Mouse (Mus musculus): ENCODE measurements around the gene Itgb2. TPM values are rescaled to one million over a fixed set of nuclear protein-coding genes. Genes with fewer than 3 reads are reported as not detected.
A peak's percentile ranks its signal among the peaks of the same experiment; 100 is the strongest.

Itgb2 gene
- 1.0 and 1.2 TPM in 2 replicates for polyA plus RNA-seq (2016; fragmentation: Nextera tagmentation; extraction: Ambion mirVana)

GRCm38 (mm10) chr10:77530140-77530539 is at the start of gene Itgb2:
TSS of gene Itgb2 (plus strand) at chr10:77530252.
- Histone ChIP-seq H3K4me1 (replicated peaks) (peaks cover 5% of the 10 kb centered on the region; the same call in 1 of the 2 replicates), H3K27ac (no peak within 1 kb of the TSS), H3K27me3 (ENCODE audit: insufficient read depth, poor library complexity, severe bottlenecking) (no peaks in the 10 kb centered on the region), H3K36me3 (no peaks in the 10 kb centered on the region), H3K9me3 (no peaks in the 10 kb centered on the region), H3K4me3 (no peak within 1 kb of the TSS)
- 74% methylated on average over 9 of the region's 9 CpGs for WGBS
- no peak for DNase-seq (ENCODE audit: low spot score)

GRCm38 (mm10) chr10:77481814-77482213 is 48.2 kb upstream of the Itgb2 start:
- DNase-seq (ENCODE audit: low spot score), result no peak
- Histone ChIP-seq H3K27me3 (ENCODE audit: insufficient read depth, poor library complexity, severe bottlenecking) (no peaks in the 10 kb centered on the region), H3K4me3 (no peak overlapping the region), H3K27ac (no peak overlapping the region), H3K9me3 (no peaks in the 10 kb centered on the region), H3K4me1 (replicated peaks) (0 out of 2 replicates have a peak, but pooled peaks cover 5% of the 10 kb centered on the region), H3K36me3 (peaks cover 15% of the 10 kb centered on the region)

GRCm38 (mm10) chr10:77484205-77484935 is 45.7 kb upstream of the Itgb2 start:
- Histone ChIP-seq H3K4me3 (no peak overlapping the region), H3K9me3 (no peaks in the 10 kb centered on the region), H3K4me1 (replicated peaks) (0 out of 2 replicates have a peak, but pooled peaks cover 5% of the 10 kb centered on the region), H3K36me3 (peaks cover 41% of the 10 kb centered on the region), H3K27me3 (ENCODE audit: insufficient read depth, poor library complexity, severe bottlenecking) (no peaks in the 10 kb centered on the region), H3K27ac (0 out of 2 replicates have a peak overlapping the region, but pooled peaks have one; percentile 4)
- peak; percentile 9 for DNase-seq (ENCODE audit: low spot score)
- WGBS, result 75% methylated on average over 18 of the region's 18 CpGs

GRCm38 (mm10) chr10:77485786-77486185 is 44.3 kb upstream of the Itgb2 start:
- no peak for DNase-seq (ENCODE audit: low spot score)
- 0 out of 2 replicates have a peak, but pooled peaks cover 5% of the 10 kb centered on the region for H3K4me1 ChIP-seq (replicated peaks)
- H3K9me3 ChIP-seq, result no peaks in the 10 kb centered on the region
- no peak overlapping the region for H3K27ac ChIP-seq
- WGBS, result 84% methylated on average over 3 of the region's 3 CpGs
- no peaks in the 10 kb centered on the region for H3K27me3 ChIP-seq (ENCODE audit: insufficient read depth, poor library complexity, severe bottlenecking)
- peaks cover 53% of the 10 kb centered on the region for H3K36me3 ChIP-seq
- no peak overlapping the region for H3K4me3 ChIP-seq

GRCm38 (mm10) chr10:77488168-77488567 is 41.9 kb upstream of the Itgb2 start:
- no peak overlapping the region for H3K27ac ChIP-seq
- WGBS, result 95% methylated on average over 7 of the region's 7 CpGs
- H3K4me3 ChIP-seq, result no peak overlapping the region
- H3K27me3 ChIP-seq (ENCODE audit: insufficient read depth, poor library complexity, severe bottlenecking), result no peaks in the 10 kb centered on the region
- no peaks in the 10 kb centered on the region; the same call in 1 of the 2 replicates for H3K9me3 ChIP-seq
- H3K36me3 ChIP-seq, result peaks cover 72% of the 10 kb centered on the region
- 0 out of 2 replicates have a peak, but pooled peaks cover 5% of the 10 kb centered on the region for H3K4me1 ChIP-seq (replicated peaks)
- DNase-seq (ENCODE audit: low spot score), result no peak

- no peaks in the 10 kb centered on the region; the same call in 1 of the 2 replicates for H3K9me3 ChIP-seq
- H3K27ac ChIP-seq, result no peak overlapping the region
- no peaks in the 10 kb centered on the region for H3K27me3 ChIP-seq (ENCODE audit: insufficient read depth, poor library complexity, severe bottlenecking)
- peaks cover 94% of the 10 kb centered on the region for H3K36me3 ChIP-seq
- no peak for DNase-seq (ENCODE audit: low spot score)
- no peaks in the 10 kb centered on the region for H3K4me1 ChIP-seq (replicated peaks)
- WGBS, result 92% methylated on average over 6 of the region's 6 CpGs
- H3K4me3 ChIP-seq, result no peak overlapping the region
Observed at GRCm38 (mm10) chr10:77491585-77491984, 38.5 kb upstream of the Itgb2 start.

GRCm38 (mm10) chr10:77492885-77493284 is 37.2 kb upstream of the Itgb2 start:
- DNase-seq (ENCODE audit: low spot score), result no peak
- Histone ChIP-seq H3K27me3 (ENCODE audit: insufficient read depth, poor library complexity, severe bottlenecking) (no peaks in the 10 kb centered on the region), H3K4me3 (no peak overlapping the region), H3K4me1 (replicated peaks) (no peaks in the 10 kb centered on the region), H3K36me3 (peaks cover 94% of the 10 kb centered on the region), H3K27ac (no peak overlapping the region), H3K9me3 (no peaks in the 10 kb centered on the region; the same call in 1 of the 2 replicates)
- WGBS, result 97% methylated on average over 3 of the region's 3 CpGs

GRCm38 (mm10) chr10:77497185-77497584 is 32.9 kb upstream of the Itgb2 start:
- Histone ChIP-seq H3K4me3 (no peak overlapping the region), H3K36me3 (peaks cover 95% of the 10 kb centered on the region), H3K9me3 (no peaks in the 10 kb centered on the region; the same call in 1 of the 2 replicates), H3K27ac (no peak overlapping the region), H3K27me3 (ENCODE audit: insufficient read depth, poor library complexity, severe bottlenecking) (no peaks in the 10 kb centered on the region), H3K4me1 (replicated peaks) (no peaks in the 10 kb centered on the region)
- 95% methylated on average over 13 of the region's 13 CpGs for WGBS
- no peak for DNase-seq (ENCODE audit: low spot score)

GRCm38 (mm10) chr10:77498254-77498653 is 31.8 kb upstream of the Itgb2 start:
- WGBS, result 91% methylated on average over 6 of the region's 6 CpGs
- Histone ChIP-seq H3K36me3 (peaks cover 96% of the 10 kb centered on the region), H3K4me1 (replicated peaks) (no peaks in the 10 kb centered on the region), H3K4me3 (no peak overlapping the region), H3K27ac (no peak overlapping the region), H3K9me3 (no peaks in the 10 kb centered on the region), H3K27me3 (ENCODE audit: insufficient read depth, poor library complexity, severe bottlenecking) (no peaks in the 10 kb centered on the region)
- no peak for DNase-seq (ENCODE audit: low spot score)

GRCm38 (mm10) chr10:77500636-77501035 is 29.4 kb upstream of the Itgb2 start:
- Histone ChIP-seq H3K9me3 (no peaks in the 10 kb centered on the region), H3K4me1 (replicated peaks) (no peaks in the 10 kb centered on the region), H3K27me3 (ENCODE audit: insufficient read depth, poor library complexity, severe bottlenecking) (no peaks in the 10 kb centered on the region), H3K36me3 (peaks cover 93% of the 10 kb centered on the region), H3K27ac (no peak overlapping the region), H3K4me3 (no peak overlapping the region)
- no peak for DNase-seq (ENCODE audit: low spot score)
- 78% methylated on average over 14 of the region's 14 CpGs for WGBS

GRCm38 (mm10) chr10:77502967-77503922 is 26.8 kb upstream of the Itgb2 start:
- no peaks in the 10 kb centered on the region for H3K9me3 ChIP-seq
- H3K27me3 ChIP-seq (ENCODE audit: insufficient read depth, poor library complexity, severe bottlenecking), result no peaks in the 10 kb centered on the region
- no peak overlapping the region for H3K27ac ChIP-seq
- 81% methylated on average over 25 of the region's 25 CpGs for WGBS
- no peak for DNase-seq (ENCODE audit: low spot score)
- H3K36me3 ChIP-seq, result peaks cover 93% of the 10 kb centered on the region
- no peak overlapping the region for H3K4me3 ChIP-seq
- H3K4me1 ChIP-seq (replicated peaks), result 0 out of 2 replicates have a peak, but pooled peaks cover 7% of the 10 kb centered on the region

GRCm38 (mm10) chr10:77504143-77504542 is 25.9 kb upstream of the Itgb2 start:
- Histone ChIP-seq H3K4me3 (no peak overlapping the region), H3K27me3 (ENCODE audit: insufficient read depth, poor library complexity, severe bottlenecking) (no peaks in the 10 kb centered on the region), H3K9me3 (no peaks in the 10 kb centered on the region), H3K4me1 (replicated peaks) (0 out of 2 replicates have a peak, but pooled peaks cover 7% of the 10 kb centered on the region), H3K36me3 (peaks cover 94% of the 10 kb centered on the region), H3K27ac (no peak overlapping the region)
- WGBS, result 95% methylated on average over 6 of the region's 6 CpGs
- DNase-seq (ENCODE audit: low spot score), result no peak

Data from hindbrain, embryonic 10.5 days (tissue).